Mouse (Mus musculus) midbrain, postnatal 0 days (tissue): ENCODE data around the gene Stag1. TPM values are rescaled to one million over a fixed set of nuclear protein-coding genes. Genes with fewer than 3 reads are reported as not detected.

Source experiments
- ATAC-seq: fragments of 200-750 bp; cut with Nextera tagmentation; 2 replicates; pipeline ENCODE4 v1.8.0; 2017; ENCODE audit warnings: moderate number of reproducible peaks, mild to moderate bottlenecking, moderate TSS enrichment, moderate library complexity; ENCODE audit not compliant: low FRiP score
- DNase-seq: peaks from one replicate; pipeline ENCODE4 v3.0.0-alpha.2; 2015; ENCODE audit warnings: low spot score
- H3K27ac ChIP-seq: fragments of 300-500 bp; sonication (generic); 2 replicates; pipeline ENCODE4 v1.5.1; 2014; ENCODE audit warnings: low read depth, mild to moderate bottlenecking, low read length, mixed read lengths
- H3K27me3 ChIP-seq: fragments of 300-500 bp; sonication (generic); 2 replicates; pipeline ENCODE4 v1.6.1; 2014; ENCODE audit warnings: low read length, control low read depth, mixed read lengths; ENCODE audit not compliant: insufficient read depth
- H3K36me3 ChIP-seq: fragments of 300-500 bp; sonication (generic); 2 replicates; pipeline ENCODE4 v1.6.1; 2014; ENCODE audit warnings: low read length, control low read depth, mixed read lengths; ENCODE audit not compliant: insufficient read depth
- H3K4me1 ChIP-seq: fragments of 300-500 bp; sonication (generic); 2 replicates; pipeline ENCODE4 v1.6.1; 2014; ENCODE audit warnings: mild to moderate bottlenecking, control low read depth, antibody characterized with exemption, low read length, mixed read lengths; ENCODE audit not compliant: insufficient read depth
- H3K4me2 ChIP-seq: fragments of 300-500 bp; sonication (generic); 2 replicates; pipeline ENCODE4 v1.6.1; 2014; ENCODE audit warnings: low read depth, mild to moderate bottlenecking, low read length, mixed read lengths; ENCODE audit not compliant: poor library complexity, severe bottlenecking
- H3K4me3 ChIP-seq: fragments of 300-500 bp; sonication (generic); 2 replicates; pipeline ENCODE4 v1.5.1; 2014; ENCODE audit warnings: low read depth, mild to moderate bottlenecking, low read length, moderate library complexity
- H3K9ac ChIP-seq: fragments of 300-500 bp; sonication (generic); replicated peaks from 2 replicates; pipeline ENCODE4 v1.6.1; 2014; ENCODE audit warnings: mild to moderate bottlenecking, low read length, moderate library complexity, mixed read lengths; ENCODE audit not compliant: poor library complexity, severe bottlenecking
- H3K9me3 ChIP-seq: fragments of 300-500 bp; sonication (generic); 2 replicates; pipeline ENCODE4 v1.6.1; 2016; ENCODE audit warnings: low read length, control low read depth
- CTCF ChIP-seq: IDR thresholded peaks from 2 replicates; pipeline ENCODE4 v1.5.1; 2016; ENCODE audit warnings: antibody characterized with exemption, mild to moderate bottlenecking
- WGBS: fragments of 180-500 bp; shearing (Covaris S2); extraction: QIAGEN DNeasy Blood & Tissue Kit; methylation state at CpG from one replicate; pipeline ENCODE4 v1.1.7; 2014; 5-methylcytosine and 5-hydroxymethylcytosine counted together
- polyA plus RNA-seq: library from polyadenylated mRNA; unstranded; fragments of >200 nt; fragmentation: Nextera tagmentation; extraction: Ambion mirVana; gene quantifications from 2 replicates; pipeline ENCODE4 v1.2.1, GENCODE M21; 2015
- total RNA-seq: library from RNA; depleted of rRNA; stranded (reverse); fragments of >200 nt; gene quantifications from 2 replicates; pipeline ENCODE4 v1.2.3, GENCODE M21; 2014

The Stag1 gene
- total and polyA plus RNA-seq, 2 experiments from 2014 or later = 23.6 to 31.0 TPM

- WGBS = 51% methylated on average over 4 of the region's 4 CpGs
- no peaks in the 10 kb centered on the region for H3K9me3 ChIP-seq
- H3K27ac ChIP-seq = no peak overlapping the region
- H3K4me2 ChIP-seq = no peak overlapping the region
- H3K36me3 ChIP-seq = no peaks in the 10 kb centered on the region
- no peak overlapping the region for H3K9ac ChIP-seq
- no peak for DNase-seq
- ATAC-seq = no peak
- H3K4me3 ChIP-seq = no peak overlapping the region
- H3K4me1 ChIP-seq = no peaks in the 10 kb centered on the region
- no peak for TF ChIP-seq CTCF
- H3K27me3 ChIP-seq = no peaks in the 10 kb centered on the region
Observed at GRCm38 (mm10) chr9:100964106-100964505, 366.5 kb downstream of the Stag1 start.

- WGBS = 85% methylated on average over 2 of the region's 2 CpGs
- Histone ChIP-seq H3K9ac (no peak overlapping the region), H3K27me3 (no peaks in the 10 kb centered on the region), H3K4me1 (no peaks in the 10 kb centered on the region), H3K9me3 (no peaks in the 10 kb centered on the region), H3K4me3 (no peak overlapping the region), H3K36me3 (no peaks in the 10 kb centered on the region), H3K27ac (no peak overlapping the region), H3K4me2 (no peak overlapping the region)
- no peak for ATAC-seq
- TF ChIP-seq CTCF = no peak
- no peak for DNase-seq
Observed at GRCm38 (mm10) chr9:100969461-100969860, 371.9 kb downstream of the Stag1 start.

GRCm38 (mm10) chr9:100978666-100979065 is 381.1 kb downstream of the Stag1 start:
- TF ChIP-seq CTCF = no peak
- H3K27ac ChIP-seq = no peak overlapping the region
- H3K9me3 ChIP-seq = no peaks in the 10 kb centered on the region
- no peaks in the 10 kb centered on the region for H3K4me1 ChIP-seq
- ATAC-seq (no peak), DNase-seq (no peak)
- WGBS = 95% methylated on average over 5 of the region's 5 CpGs
- H3K4me3 ChIP-seq = no peak overlapping the region
- no peak overlapping the region for H3K4me2 ChIP-seq
- H3K9ac ChIP-seq = no peak overlapping the region
- peaks cover 13% of the 10 kb centered on the region for H3K36me3 ChIP-seq
- H3K27me3 ChIP-seq = no peaks in the 10 kb centered on the region

GRCm38 (mm10) chr9:100979260-100979659 is 381.7 kb downstream of the Stag1 start:
- Histone ChIP-seq H3K27ac (no peak overlapping the region), H3K36me3 (peaks cover 14% of the 10 kb centered on the region), H3K27me3 (no peaks in the 10 kb centered on the region), H3K4me1 (no peaks in the 10 kb centered on the region), H3K9me3 (no peaks in the 10 kb centered on the region), H3K4me3 (no peak overlapping the region), H3K4me2 (no peak overlapping the region), H3K9ac (no peak overlapping the region)
- no peak for TF ChIP-seq CTCF
- ATAC-seq = no peak
- no peak for DNase-seq
- WGBS = 86% methylated on average over 5 of the region's 5 CpGs

GRCm38 (mm10) chr9:100982786-100983185 is 385.2 kb downstream of the Stag1 start:
- WGBS = 91% methylated on average over 7 of the region's 7 CpGs
- Histone ChIP-seq H3K4me1 (no peaks in the 10 kb centered on the region), H3K27ac (no peak overlapping the region), H3K9ac (no peak overlapping the region), H3K9me3 (no peaks in the 10 kb centered on the region), H3K36me3 (peaks cover 29% of the 10 kb centered on the region), H3K4me2 (no peak overlapping the region), H3K4me3 (no peak overlapping the region), H3K27me3 (no peaks in the 10 kb centered on the region)
- DNase-seq (no peak), ATAC-seq (no peak)
- TF ChIP-seq CTCF = no peak

- no peaks in the 10 kb centered on the region for H3K9me3 ChIP-seq
- no peaks in the 10 kb centered on the region for H3K4me1 ChIP-seq
- peaks cover 29% of the 10 kb centered on the region for H3K36me3 ChIP-seq
- no peak overlapping the region for H3K4me2 ChIP-seq
- TF ChIP-seq CTCF = no peak
- no peak overlapping the region for H3K27ac ChIP-seq
- ATAC-seq (no peak), DNase-seq (no peak)
- no peaks in the 10 kb centered on the region for H3K27me3 ChIP-seq
- no peak overlapping the region for H3K9ac ChIP-seq
- H3K4me3 ChIP-seq = no peak overlapping the region
- 96% methylated on average over 25 of the region's 25 CpGs for WGBS
Observed at GRCm38 (mm10) chr9:100984381-100985310, 387.0 kb downstream of the Stag1 start.
